8 mouse cellular contexts compared by ENCODE assay signal in the genomic region with DNA sequence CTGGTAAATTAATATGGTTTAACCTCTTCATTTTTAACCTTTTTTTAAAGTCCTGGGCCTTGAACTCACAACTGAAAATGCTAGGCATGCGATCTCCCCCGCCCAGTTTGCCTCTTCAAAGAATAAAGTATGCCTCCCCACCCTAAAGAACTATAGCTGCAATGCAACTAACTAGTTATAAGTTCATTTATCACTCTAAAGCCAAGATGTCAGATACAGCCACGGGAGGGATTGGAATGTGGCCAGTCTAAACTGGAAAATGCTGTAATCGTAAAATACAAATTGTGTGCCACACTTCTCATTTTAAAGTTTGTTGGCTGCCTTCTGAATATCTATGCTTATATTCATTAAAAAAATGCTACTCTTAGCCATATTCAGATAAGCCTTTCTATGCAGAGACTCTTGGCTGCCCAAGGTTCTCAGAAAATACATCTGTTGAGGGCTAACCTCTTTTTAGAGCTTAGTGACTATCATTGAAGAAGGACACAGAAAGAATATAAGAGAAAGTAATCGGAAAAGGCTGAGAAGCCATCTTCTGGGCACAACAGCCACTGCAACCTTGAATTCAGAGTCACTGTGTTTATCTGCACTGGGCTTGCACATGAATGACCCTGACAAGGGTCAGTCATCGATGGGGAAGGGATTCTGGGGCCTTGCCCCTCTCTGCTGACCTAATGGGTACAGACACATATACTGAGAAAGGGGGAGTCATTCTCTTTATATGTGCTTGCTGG. TPM values are rescaled to one million over a fixed set of nuclear protein-coding genes. Genes with fewer than 3 reads are reported as not detected.
A peak's percentile ranks its signal among the peaks of the same experiment; 100 is the strongest.
DNase-seq lines count a peak whose midpoint lies in the region; ATAC-seq and TF ChIP-seq lines count a peak whose summit lies in the region.

No protein-coding gene starts in this region.

- peak overlapping the region; percentile 63; the same call in 1 of the 2 replicates for H3K9ac ChIP-seq in heart, embryonic 15.5 days
- H3K9ac ChIP-seq in forebrain, embryonic 12.5 days = peak overlapping the region; percentile 94
- H3K9ac ChIP-seq in liver, postnatal 0 days (replicated peaks) = peak overlapping the region; percentile 83; the same call in 1 of the 2 replicates

- WGBS in heart, embryonic 15.5 days = 35% methylated on average over 6 of the region's 6 CpGs
- 64% methylated on average over 6 of the region's 6 CpGs for WGBS in forebrain, embryonic 12.5 days
- 33% methylated on average over 6 of the region's 6 CpGs for WGBS in liver, postnatal 0 days (ENCODE audit: insufficient replicate concordance)

- peaks cover 31% of the 10 kb centered on the region for H3K4me1 ChIP-seq in heart, embryonic 15.5 days (replicated peaks)
- H3K4me1 ChIP-seq in forebrain, embryonic 12.5 days = peaks cover 42% of the 10 kb centered on the region
- H3K4me1 ChIP-seq in liver, postnatal 0 days (ENCODE audit: insufficient read depth) = peaks cover 33% of the 10 kb centered on the region

- DNase-seq in heart, postnatal 4 days = no peak
- peak; percentile 22 for DNase-seq in MN1 (ENCODE audit: low spot score)
- DNase-seq in liver, postnatal 0 days = no peak
- no peak for DNase-seq in right cerebral cortex, postnatal 25 days
- no peak for DNase-seq in right cerebral cortex, postnatal 36 days (ENCODE audit: low spot score in 2 of 2)

- H3K4me3 ChIP-seq in heart, embryonic 15.5 days = peak overlapping the region; percentile 89
- peak overlapping the region; percentile 88 for H3K4me3 ChIP-seq in forebrain, embryonic 12.5 days (replicated peaks)
- H3K4me3 ChIP-seq in liver, postnatal 0 days (ENCODE audit: low read depth, low read length) = peak overlapping the region; percentile 69

- peaks cover 20% of the 10 kb centered on the region for H3K36me3 ChIP-seq in heart, embryonic 15.5 days
- peaks cover 28% of the 10 kb centered on the region for H3K36me3 ChIP-seq in forebrain, embryonic 12.5 days (replicated peaks)
- peaks cover 29% of the 10 kb centered on the region for H3K36me3 ChIP-seq in liver, postnatal 0 days (replicated peaks; ENCODE audit: insufficient read depth, low read length)

- peak overlapping the region; percentile 69 for H3K4me2 ChIP-seq in heart, embryonic 15.5 days
- H3K4me2 ChIP-seq in forebrain, embryonic 12.5 days = peak overlapping the region; percentile 71
- H3K4me2 ChIP-seq in liver, postnatal 0 days (ENCODE audit: low read depth, low read length) = peak overlapping the region; percentile 87

- H3K27ac ChIP-seq in heart, embryonic 15.5 days = peak overlapping the region; percentile 92
- H3K27ac ChIP-seq in forebrain, embryonic 12.5 days = peak overlapping the region; percentile 89; the same call in 1 of the 2 replicates
- peak overlapping the region; percentile 92 for H3K27ac ChIP-seq in liver, postnatal 0 days (ENCODE audit: low read depth)

- no peak for ATAC-seq in heart, embryonic 15.5 days (replicated peaks; ENCODE audit: insufficient number of reproducible peaks, insufficient read depth, low FRiP score, low read depth)
- no peak for ATAC-seq in forebrain, embryonic 12.5 days (ENCODE audit: low FRiP score)
- no peak for ATAC-seq in liver, postnatal 0 days
- no peak for ATAC-seq in frontal cortex, adult (ENCODE audit: low TSS enrichment)

- no peaks in the 10 kb centered on the region for H3K27me3 ChIP-seq in heart, embryonic 15.5 days
- no peaks in the 10 kb centered on the region for H3K27me3 ChIP-seq in forebrain, embryonic 12.5 days
- H3K27me3 ChIP-seq in liver, postnatal 0 days (ENCODE audit: insufficient read depth, low read length) = no peaks in the 10 kb centered on the region

- TF ChIP-seq CTCF in liver, postnatal 0 days (IDR thresholded peaks at IDR 0.05; ENCODE audit: low read depth) = 0 out of 2 replicates have a peak, but pooled peaks have one; percentile 20

- no peaks in the 10 kb centered on the region for H3K9me3 ChIP-seq in heart, embryonic 15.5 days (replicated peaks)
- no peaks in the 10 kb centered on the region for H3K9me3 ChIP-seq in forebrain, embryonic 12.5 days
- H3K9me3 ChIP-seq in liver, postnatal 0 days (ENCODE audit: low read length) = no peaks in the 10 kb centered on the region

- TF ChIP-seq EP300 in liver, postnatal 0 days (IDR thresholded peaks at IDR 0.05; ENCODE audit: low read depth) = no peak

RNA-seq across cellular contexts. Expression of a gene that starts 0.9 kb away (rescaled TPM):
- 47.5 and 53.4 TPM in 2 replicates for polyA plus RNA-seq in heart, embryonic 15.5 days (2015; fragmentation: Nextera tagmentation; extraction: Ambion mirVana)
- 100 to 1,000 TPM; 108 to 110 TPM for total RNA-seq in heart, postnatal 4 days (2021)
- 43.1 and 45.8 TPM in 2 replicates for polyA plus RNA-seq in forebrain, embryonic 12.5 days (2016; fragmentation: Nextera tagmentation; extraction: Ambion mirVana)
- 28.7 and 31.8 TPM in 2 replicates for polyA plus RNA-seq in liver, postnatal 0 days (2015; fragmentation: Nextera tagmentation; extraction: Ambion mirVana)

RNA-seq across cellular contexts. Expression of a gene that starts 7.7 kb away (rescaled TPM):
- 0.09 and 0.14 TPM in 2 replicates for polyA plus RNA-seq in heart, embryonic 15.5 days (2015; fragmentation: Nextera tagmentation; extraction: Ambion mirVana)
- total RNA-seq in heart, postnatal 4 days (2021) = under 1 TPM; 0.29 to 0.31 TPM
- polyA plus RNA-seq in forebrain, embryonic 12.5 days (2016; fragmentation: Nextera tagmentation; extraction: Ambion mirVana) = 0.15 and 0.22 TPM in 2 replicates
- not detected in 2 replicates for polyA plus RNA-seq in liver, postnatal 0 days (2015; fragmentation: Nextera tagmentation; extraction: Ambion mirVana)

RNA-seq across cellular contexts. Expression of a gene that starts 30.8 kb away (rescaled TPM):
- polyA plus RNA-seq in heart, embryonic 15.5 days (2015; fragmentation: Nextera tagmentation; extraction: Ambion mirVana) = 236 and 304 TPM in 2 replicates
- 100 to 1,000 TPM; 579 to 585 TPM for total RNA-seq in heart, postnatal 4 days (2021)
- polyA plus RNA-seq in forebrain, embryonic 12.5 days (2016; fragmentation: Nextera tagmentation; extraction: Ambion mirVana) = 43.4 and 45.1 TPM in 2 replicates
- polyA plus RNA-seq in liver, postnatal 0 days (2015; fragmentation: Nextera tagmentation; extraction: Ambion mirVana) = 271 and 289 TPM in 2 replicates

RNA-seq across cellular contexts. Expression of a gene that starts 59.6 kb away (rescaled TPM):
- polyA plus RNA-seq in heart, embryonic 15.5 days (2015; fragmentation: Nextera tagmentation; extraction: Ambion mirVana) = 0.52 and 0.62 TPM in 2 replicates
- total RNA-seq in heart, postnatal 4 days (2021) = under 1 TPM; 0.29 to 0.50 TPM
- polyA plus RNA-seq in forebrain, embryonic 12.5 days (2016; fragmentation: Nextera tagmentation; extraction: Ambion mirVana) = 4.7 and 4.8 TPM in 2 replicates
- 0.02 and 0.18 TPM in 2 replicates for polyA plus RNA-seq in liver, postnatal 0 days (2015; fragmentation: Nextera tagmentation; extraction: Ambion mirVana)
